Mouse (Mus musculus) brain, embryonic 18.5 days (tissue): ENCODE measurements around the gene Auts2.

ENCODE experiments used
- DNase-seq: peaks from one replicate; pipeline ENCODE4 v3.0.0-alpha.2; 2012; ENCODE audit warnings: low read depth, low spot score

Gene Auts2

DNA sequence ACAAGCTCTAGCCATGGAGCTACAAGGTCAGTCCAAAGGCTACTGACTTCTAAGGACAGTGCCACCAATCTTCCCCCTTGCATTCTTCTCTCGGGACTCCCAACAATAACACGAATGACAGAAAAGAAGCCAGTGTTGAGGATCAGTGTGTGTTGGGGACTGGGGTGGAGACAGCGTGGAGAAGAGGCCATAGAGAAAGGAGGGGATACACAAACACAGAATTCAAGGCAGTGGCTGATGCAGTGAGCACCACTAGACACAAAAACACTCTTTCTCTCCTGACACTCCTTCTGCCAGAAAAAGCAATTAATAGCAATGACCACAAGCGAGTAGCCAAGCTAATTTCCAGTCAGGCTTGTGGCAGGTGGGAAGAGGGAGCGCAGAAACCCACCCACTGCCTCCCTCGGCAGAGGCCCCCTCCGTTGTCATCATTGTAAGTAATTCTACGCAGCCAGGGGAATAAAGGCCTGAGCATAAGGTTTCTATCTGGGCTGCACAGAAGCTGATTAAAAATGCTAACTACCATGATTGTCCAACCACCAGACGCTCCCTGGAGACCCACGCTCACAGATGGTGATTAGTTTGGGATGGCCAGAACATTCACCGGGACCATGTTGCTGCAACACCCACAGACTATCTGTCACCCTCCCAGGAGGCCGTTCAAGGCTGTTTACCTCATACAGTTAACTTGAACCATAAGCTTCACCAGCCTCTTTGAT lies 862.9 kb downstream of the Auts2 start:
- DNase-seq = no peak

DNA sequence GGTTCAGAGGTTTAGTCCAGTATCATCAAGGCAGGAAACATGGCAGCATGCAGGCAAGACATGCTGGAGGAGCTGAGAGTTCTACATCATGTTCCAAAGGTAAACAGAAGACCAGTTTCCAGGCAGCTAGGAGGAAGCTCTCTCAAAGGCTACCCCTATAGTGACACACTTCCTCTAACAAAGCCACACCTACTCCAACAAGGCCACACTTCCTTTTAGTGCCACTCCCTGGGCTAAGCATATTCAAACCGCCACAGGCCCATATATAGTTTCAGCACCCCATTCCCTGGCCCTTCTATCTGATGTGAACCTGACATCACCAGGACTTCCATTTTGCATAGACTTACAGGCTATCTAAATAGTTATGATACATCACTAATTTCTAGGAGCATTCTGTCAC lies 863.6 kb downstream of the Auts2 start:
- DNase-seq = no peak

DNA sequence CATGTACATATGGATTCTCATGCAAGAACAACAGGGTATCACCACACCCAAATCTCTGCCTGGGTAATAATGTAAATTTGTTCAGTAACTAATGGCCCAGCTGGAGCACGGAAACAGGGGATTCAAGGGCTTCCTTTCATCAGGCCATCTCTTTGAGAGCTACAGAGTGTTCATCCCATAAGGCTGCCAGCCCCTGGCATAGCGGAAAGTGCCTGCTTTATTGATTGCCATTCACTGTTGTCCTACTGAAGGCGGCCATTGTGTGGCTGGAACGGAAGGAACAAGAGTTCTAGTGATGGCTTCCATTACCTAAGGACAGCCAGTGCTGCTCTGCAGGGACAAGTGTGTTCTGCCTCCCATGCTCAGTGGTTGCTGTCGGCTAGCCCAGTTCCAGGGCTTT lies 865.6 kb downstream of the Auts2 start:
- no peak for DNase-seq

DNA sequence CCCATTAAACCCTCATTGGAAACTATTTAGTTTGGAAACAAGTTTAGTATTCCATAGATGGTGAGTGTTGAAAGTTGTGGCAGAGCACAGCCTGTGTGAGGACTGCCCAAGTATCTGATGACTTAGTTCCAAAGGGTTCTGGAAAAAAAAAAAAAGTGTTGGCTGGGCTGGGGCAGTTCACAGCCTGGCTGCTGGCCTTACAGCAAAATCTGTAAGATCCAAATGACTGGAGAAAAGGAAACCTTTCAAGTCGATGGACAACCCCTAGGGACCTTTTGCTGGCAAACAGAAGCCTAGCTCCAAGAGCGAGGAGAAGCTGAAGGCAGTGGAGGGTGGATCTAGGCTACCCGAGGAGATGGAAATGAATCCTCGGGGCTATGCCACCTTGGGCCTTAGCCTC lies 869.4 kb downstream of the Auts2 start:
- DNase-seq = no peak

DNA sequence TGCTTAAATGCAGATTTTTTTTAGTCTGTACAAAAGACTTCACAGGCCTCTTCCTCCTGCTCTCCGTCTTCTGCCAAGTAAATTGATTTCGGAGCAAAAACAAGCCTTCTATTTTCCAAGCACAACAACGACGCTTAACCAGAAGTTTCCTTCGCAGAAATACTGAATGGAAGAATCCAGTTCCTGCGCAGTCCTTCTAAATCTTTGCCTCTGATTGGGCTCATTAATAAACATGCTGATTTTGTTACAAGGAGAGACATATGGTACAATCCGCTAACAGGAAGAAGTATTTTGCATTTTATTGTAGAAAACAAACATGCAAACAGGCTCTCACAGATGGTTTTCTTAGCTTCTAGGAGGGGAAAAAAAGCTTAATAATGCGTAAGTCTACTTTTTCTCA lies 878.1 kb downstream of the Auts2 start:
- peak; percentile 56 for DNase-seq

DNA sequence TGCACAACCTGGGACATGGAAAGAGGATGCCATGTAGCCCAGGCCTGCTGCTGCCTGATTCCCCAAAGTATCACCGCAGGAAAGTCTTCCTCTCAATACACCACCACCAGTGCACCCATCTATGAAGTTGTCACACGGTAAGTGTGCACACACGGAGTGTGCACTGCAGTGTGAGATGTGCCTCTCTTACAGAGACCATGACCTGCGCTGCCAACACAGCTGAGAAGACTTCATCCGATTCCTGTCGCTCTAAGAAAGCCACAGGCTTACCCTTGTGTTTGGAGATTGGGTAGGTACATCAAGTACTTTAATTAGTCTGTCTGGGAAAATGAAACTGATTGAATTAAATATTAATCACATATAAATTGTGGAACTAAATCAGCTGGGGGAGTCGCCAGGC lies 878.5 kb downstream of the Auts2 start:
- no peak for DNase-seq

DNA sequence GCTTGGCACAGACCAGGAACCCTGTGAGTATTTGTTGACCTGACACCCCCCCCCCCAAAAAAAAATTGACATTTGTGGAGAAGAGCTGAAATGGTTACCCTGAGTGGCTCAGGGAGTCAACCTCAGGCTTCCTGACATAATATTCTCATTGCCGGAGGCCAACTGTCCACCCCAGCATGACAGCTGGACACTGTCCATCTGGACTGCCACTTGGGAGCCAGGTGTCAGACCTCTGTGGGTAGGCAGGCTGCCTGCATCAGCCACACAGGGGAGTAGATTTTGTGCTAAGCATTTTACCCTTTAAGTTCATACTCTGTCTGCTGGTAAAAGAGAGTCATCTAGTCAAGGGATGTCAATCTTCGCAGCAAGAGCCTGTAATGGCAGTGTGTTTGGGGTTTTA lies 880.5 kb downstream of the Auts2 start:
- DNase-seq = no peak

DNA sequence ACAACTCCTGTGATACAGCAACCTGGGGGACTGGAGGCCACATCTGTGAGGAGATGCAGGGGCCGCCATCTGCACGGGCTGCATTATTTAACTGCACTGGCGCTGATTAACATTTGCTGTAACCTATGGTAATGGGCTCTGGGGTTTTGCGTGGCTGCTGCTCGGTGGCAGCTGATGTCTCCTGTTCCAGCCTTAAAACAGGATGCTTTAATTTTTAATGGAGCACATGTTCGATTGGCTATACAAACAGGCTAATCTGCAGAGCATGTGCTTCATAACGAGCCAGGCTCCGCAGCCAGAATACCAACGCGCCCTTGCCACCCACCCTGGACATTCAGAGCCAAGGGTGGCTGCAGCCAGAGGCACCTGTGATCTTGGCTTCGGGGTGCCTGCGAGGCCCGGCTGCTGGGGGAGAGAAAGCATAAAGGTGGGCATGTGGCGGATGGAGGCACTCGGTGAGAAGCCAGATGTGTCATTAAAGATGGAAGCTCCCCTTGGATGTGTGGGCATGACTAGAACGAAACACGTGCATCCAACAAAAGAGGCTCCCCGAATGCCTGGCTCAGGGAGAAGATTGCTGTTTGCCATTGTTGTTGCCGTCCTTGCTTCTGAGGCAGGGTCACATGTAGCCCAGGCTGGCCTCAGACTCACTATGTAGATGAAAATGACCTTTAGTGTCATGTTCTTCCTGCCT lies 884.2 kb downstream of the Auts2 start:
- no peak for DNase-seq

DNA sequence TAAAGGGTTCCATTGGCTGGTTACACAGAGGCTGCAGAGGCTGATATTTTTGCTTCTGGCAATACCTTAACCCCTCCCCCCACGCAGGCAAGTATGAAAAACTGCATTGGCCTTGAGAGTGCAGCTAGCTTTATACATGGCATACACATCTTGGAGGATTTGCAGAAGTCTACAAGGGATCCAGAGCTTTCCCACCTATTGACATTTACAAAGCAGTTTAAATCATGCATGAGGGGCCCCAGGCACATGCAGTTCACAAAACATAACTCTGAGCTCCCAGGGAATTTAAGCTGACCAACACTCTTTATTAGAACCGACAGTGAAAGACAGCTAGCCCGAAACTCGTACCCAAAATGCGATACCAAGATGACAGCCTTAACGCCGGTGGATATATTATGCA lies 888.9 kb downstream of the Auts2 start:
- DNase-seq = no peak

DNA sequence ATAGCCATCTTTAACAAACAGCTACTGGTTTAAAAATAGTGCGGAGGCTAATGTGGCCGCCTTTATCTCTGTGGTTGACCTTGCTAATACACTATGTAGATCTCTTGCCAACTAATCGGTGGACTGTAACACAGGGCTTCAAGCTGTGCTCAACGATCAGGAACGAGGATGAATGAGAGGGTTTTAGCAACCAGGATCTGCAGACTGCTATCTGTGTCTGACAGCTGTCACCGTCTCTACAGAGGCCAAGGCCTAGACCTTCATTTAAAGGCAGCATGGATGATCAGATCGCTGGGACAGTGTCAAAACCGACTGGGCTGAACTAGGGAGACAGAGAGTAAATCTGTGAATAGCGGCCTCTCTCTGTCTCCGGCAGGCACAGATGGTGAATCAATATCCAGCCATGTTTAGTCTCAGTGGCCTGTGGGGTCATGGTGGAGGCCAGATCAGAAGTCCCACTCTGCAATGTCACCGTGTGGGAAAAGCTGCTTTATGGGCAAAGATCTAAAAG lies 892.7 kb downstream of the Auts2 start:
- DNase-seq = no peak

DNA sequence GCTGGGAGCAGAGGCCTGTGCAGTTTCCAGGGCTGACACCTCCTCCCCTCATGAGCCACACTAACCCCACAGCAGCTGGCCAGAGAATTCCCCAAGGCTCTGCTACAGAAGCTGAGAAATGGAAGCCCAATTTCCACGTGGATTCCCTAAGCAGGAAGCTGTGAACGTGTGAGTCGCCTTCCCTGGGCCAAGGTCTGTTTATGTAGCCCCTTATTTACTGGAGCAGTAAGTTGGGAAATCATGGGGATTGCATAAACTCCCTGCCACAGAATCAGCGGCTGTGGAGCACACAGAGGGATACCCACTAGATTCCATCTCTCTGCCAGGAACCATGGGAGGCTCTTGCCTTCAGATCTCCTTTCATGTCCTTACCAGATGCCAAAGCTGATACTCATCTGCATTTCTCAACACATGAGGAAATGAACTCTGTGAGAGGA lies 895.4 kb downstream of the Auts2 start:
- DNase-seq = no peak

DNA sequence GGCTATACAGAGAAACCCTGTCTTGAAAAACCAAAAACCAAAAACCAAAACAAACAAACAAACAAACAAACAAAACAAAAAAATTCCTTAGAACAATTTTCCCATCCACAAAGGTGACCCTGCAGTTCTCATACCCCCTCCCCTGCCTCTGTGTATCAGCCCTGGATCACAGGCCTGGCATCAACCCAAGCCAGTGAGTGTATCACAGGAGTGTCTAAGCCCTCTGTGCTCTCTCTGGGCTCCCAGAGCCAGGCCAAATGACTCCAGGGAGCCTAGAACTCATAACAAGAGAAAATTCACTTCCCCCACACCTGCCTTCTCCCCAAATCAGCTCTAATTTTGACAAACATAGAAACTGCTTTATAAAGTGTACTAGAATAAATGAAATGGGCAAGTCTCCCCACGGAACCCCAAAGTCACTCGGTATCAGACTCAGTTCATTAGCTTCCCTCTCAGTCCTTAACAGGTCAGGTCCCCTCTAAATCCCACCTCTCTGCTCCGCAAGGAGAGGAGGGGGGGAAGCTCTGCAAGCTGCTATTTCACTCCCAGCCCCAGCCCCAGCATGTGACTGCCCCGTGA lies 896.0 kb downstream of the Auts2 start:
- DNase-seq = no peak

DNA sequence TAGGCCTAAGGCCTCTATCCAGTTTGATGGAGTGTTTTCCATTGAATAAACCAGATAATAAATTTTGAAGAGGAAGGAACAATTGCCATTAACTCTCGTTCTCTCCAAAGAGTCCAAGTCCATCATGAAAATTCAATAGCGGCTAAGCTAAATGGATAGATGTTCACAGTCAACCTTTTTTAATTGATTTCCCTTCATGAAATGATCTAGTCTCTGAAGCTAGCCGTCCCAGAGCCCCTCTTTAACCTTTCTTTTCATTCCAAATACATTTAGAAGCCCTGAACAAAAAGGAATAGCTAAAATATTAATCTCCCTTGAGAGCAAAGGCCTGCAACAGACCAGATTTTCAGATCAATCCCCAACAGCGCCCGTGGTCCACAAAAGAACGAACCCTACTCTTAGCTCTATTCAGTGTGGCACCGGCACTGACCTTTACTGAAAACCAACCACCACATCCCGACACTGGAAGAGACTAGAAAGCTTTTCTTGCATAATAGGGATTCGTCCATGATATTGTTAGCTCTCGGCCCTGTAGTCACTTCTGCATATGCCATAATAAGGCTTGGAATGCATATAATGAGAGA lies 896.9 kb downstream of the Auts2 start:
- no peak for DNase-seq

DNA sequence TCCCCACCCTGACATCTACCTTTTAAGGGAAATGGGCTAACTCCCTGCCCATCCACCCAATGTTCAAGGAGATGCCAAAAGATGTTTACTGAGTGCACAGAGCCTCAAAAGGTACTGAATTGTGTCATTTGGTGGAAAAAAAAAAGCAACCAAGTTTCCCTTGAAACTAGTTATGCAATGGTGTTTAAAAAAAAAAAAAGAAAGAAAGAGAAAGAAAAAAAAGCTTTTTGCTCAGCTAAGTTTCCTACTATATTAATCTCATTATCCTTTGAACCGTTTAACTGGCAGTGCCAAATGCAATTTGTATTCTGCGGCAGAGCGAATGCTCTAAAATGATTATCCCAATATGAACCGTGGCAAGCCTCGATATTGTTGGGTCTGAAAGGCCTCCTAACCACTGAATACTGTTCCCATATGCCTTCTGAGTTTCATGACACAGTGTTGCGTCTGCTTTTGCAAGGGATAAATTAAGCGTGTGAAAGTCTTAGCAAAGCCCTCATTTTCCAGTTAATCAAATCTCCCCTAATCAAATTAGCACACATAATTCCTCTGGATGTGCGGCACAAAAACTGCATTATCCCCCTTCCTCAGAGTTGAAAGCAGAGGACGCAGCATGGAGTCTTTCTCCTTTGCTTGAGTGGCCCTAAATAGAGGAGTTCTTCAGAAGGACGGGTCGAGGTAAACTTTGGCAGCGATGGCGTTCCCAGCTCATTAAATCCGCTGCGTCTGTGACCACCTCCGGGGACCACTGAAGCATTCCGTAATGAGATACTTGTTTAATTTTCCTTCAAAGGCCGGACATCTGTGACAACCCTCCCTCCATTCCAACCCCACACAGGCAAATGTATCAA lies 897.6 kb downstream of the Auts2 start:
- no peak for DNase-seq

DNA sequence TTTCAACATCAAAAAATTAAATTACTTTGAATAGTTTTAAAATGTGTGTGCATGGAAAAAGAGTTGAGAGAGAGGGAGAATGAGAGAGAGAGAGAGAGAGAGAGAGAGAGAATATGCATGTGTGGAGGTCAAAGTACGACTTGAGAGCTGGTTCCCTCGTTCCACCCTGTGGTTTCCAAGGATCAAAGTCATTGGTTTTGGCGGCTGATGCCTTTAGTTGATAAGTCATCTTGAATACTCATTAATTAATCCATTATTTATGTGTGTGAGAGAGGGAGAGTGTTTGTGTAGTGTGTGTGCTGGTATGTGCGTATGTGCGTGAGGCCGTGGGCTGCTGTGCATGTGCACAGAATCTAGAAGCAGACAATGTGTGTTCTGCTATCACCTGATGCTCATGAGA lies 898.8 kb downstream of the Auts2 start:
- no peak for DNase-seq

DNA sequence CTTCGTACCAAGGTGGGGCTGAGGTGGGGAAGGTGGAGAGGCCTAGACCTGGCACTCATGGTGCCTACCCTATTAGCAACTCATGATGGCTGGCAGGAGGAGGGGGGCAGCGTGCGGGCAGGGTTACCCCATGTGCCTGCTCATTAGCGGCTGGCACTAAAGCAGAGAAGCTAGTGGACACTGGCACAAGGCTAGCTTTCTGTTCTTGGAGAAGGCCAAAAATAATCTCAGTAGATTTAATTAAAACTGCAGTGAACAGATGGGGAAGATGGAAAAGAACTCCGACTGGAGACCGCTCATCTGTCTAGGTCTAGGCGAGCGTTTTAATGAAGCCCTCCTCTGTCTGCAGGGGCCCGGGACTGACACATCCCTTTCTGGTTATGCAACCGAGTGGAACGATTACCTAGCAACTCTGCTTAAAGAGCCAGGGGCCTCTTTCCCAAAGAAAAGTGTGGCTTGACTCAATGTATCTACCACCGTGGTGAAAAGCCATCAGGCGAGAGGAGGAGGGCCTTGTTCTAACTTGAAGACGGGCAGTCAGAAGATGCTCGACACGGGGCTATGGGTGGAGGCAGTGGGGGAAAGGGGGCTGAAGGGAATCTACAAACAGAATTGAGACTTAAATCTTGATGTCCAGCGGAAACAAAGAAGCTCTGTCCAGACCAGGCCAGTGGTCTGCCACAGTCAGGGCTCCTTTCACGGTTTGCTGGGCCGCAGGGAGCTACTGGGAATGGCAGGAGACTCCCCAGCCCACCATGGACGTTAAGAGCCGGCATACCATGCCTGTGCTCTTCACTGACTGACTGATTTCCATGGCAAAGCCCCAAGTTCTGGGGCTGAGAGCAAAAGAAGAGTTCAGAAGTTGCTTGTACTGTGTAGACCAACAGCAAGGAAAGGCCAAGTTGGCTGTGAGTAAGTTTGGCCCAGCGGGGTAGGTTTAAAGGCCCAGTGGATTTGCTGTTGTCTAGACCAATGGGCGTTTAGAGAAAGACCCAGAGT lies 899.7 kb downstream of the Auts2 start:
- DNase-seq = no peak

DNA sequence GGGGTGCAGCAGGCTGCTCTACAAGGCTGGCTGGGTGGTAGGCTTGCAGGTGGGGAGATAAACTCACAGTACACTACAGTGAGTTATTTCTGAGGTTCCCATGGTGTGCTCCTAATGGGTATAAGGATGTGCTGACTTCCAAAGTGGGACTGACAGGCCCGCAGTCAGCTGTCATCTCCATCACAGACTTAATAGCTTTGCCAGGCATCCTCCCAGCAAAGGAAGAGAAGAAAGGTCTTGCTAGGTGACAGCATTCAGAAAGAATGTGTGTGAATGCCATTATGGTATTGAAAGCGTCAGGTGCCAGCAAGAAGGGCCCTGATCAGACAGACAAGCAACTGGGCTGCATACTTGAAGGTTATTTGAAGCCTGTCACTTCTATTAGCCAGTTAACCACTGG lies 900.4 kb downstream of the Auts2 start:
- no peak for DNase-seq

DNA sequence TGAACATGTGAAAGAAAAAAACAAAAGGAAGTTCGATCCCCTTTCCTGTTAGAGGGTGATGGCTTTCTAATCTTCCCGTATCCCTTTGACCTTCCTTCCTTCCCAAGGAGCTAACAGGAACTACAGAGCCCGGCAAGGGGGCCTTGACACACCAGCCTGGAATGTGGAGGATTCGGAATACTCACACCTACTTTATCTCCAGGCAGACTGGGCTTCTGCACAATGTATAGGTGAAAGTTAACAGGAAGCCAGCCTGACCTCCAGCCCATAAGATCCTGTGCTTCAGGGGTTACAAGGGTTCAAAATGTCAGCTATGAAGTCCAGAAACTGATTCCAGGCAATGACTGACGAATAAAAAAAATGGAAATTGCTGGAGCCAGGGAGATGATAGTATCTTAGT lies 906.7 kb downstream of the Auts2 start:
- DNase-seq = no peak

DNA sequence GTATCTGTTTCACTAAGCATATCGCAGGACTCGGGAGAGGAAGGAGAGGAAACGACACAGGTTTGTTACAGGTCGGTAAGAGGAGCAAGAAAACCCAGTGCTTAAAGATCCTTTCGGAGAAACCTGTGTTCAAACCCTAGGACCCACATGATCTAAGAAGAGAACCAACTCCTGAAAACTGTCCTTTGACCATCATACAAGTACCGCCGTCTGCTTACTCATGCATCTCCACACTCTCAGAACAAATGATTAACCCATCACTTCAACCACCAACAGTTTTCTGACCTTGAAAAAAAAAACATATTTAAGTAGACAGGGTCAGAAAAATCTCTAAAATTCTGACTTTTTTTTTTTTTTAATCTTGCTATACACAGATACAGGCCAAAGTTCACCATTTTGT lies 908.4 kb downstream of the Auts2 start:
- DNase-seq = no peak

DNA sequence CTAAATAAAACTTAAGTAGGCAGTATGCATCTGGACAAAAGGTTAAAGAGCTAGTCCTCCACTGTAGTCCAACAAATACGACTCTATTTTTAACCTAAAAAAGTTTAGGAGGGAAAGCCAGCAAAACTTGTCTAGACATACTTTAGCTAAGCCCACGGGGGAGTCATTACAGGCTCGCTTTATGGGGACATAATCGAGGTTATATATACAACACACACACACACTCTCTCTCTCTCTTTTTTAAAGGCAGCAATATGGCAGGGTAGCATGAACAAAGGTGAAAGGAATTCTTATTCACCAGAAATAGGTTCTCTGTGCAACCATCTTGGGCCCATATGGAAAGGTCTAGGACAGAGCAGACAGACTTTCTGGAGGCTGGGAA lies 911.2 kb downstream of the Auts2 start:
- DNase-seq = no peak
